Mouse (Mus musculus) leukemia stem cell, adult 10-12 weeks (primary cell): ENCODE results near the gene Filip1. TPM values are rescaled to one million over a fixed set of nuclear protein-coding genes. Genes with fewer than 3 reads are reported as not detected.

Experiments
- polyA plus RNA-seq: library from polyadenylated mRNA; stranded (reverse); fragments of >175 nt; gene quantifications from 2 replicates; pipeline ENCODE4 v1.2.3, GENCODE M21; 2012; ENCODE audit warnings: low replicate concordance

Gene Filip1
- polyA plus RNA-seq = 0.18 and 0.35 TPM in 2 replicates

GRCm38 (mm10) chr9:80012751-80013150, at the start of gene Filip1:
TSS of gene Filip1 (minus strand) at chr9:80012851.

GRCm38 (mm10) chr9:79792841-79793835, 219.5 kb downstream of the Filip1 start, which contains the start of gene Tmem30a:
TSS of gene Tmem30a (minus strand) at chr9:79793507.

Other genes starting within 250 kb of the Filip1 start
- gene Tmem30a, start 219.3 kb downstream of the Filip1 start, polyA plus RNA-seq = 136 and 349 TPM in 2 replicates
- gene Senp6, start 54.1 kb upstream of the Filip1 start, polyA plus RNA-seq = 59.7 and 71.5 TPM in 2 replicates
- 0.51 and 0.99 TPM in 2 replicates for gene Myo6, start 152.2 kb upstream of the Filip1 start, polyA plus RNA-seq